Mouse (Mus musculus) olfactory bulb, adult 2 months (tissue): Measurements from ENCODE around the gene Ano6.

Experiments
- CTCF ChIP-seq: fragments of 200-500 bp; IDR thresholded peaks from 2 replicates; pipeline ENCODE4 v1.5.1; 2012; ENCODE audit warnings: low read depth, mild to moderate bottlenecking, low read length, moderate library complexity; ENCODE audit not compliant: insufficient read depth
- POLR2A ChIP-seq: fragments of 200-500 bp; IDR thresholded peaks from 2 replicates; pipeline ENCODE4 v1.6.1; 2012; ENCODE audit warnings: mild to moderate bottlenecking, low read depth, low read length, moderate library complexity; ENCODE audit not compliant: insufficient read depth

DNA sequence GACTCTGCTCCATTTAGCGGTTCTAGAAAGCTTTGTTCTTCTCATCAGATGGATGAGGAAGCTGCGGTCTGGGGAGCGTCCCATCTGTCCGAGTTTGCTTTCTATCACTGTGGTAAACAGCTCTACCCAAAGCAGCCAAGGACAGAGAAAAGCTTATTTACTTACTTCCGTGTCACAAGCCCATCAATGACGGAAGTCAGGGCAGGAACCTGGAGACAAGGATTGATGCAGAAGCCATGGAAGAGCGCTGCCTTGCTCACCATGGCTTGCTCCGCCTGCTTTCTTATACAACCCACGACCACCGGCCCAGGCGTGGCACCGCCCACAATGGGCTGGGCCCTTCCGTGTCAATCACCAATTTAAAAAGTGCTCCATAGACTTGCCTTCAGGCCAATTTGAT is 18.3 kb upstream of the Ano6 start:
- TF ChIP-seq CTCF: no peak
- no peak for TF ChIP-seq POLR2A
